Mouse (Mus musculus) adrenal gland, postnatal 10 days (tissue): ENCODE data around the gene Tcte2. TPM values are rescaled to one million over a fixed set of nuclear protein-coding genes. Genes with fewer than 3 reads are reported as not detected.

Experiments used
- DNase-seq: peaks from one replicate; pipeline ENCODE4 v3.0.0; 2021; ENCODE audit warnings: mixed read lengths
- total RNA-seq, 2 experiments: library from RNA; stranded (reverse); gene quantifications; 2 replicates each; pipeline ENCODE4 v1.2.3; 2021

Tcte2 gene
- total RNA-seq, 2 experiments from 2014 or later: 2.6 to 4.1 TPM

- DNase-seq: no peak
Observed at GRCm38 (mm10) chr17:13745373-13745772, 16.3 kb downstream of the Tcte2 start.

- peak; percentile 74 for DNase-seq
Observed at GRCm38 (mm10) chr17:13744824-13745223, 16.8 kb downstream of the Tcte2 start.

GRCm38 (mm10) chr17:13744219-13744618 is 17.4 kb downstream of the Tcte2 start:
- no peak for DNase-seq

GRCm38 (mm10) chr17:13743709-13744079 is 17.9 kb downstream of the Tcte2 start:
- DNase-seq: no peak

- DNase-seq: no peak
Observed at GRCm38 (mm10) chr17:13742941-13743708, 18.5 kb downstream of the Tcte2 start.

GRCm38 (mm10) chr17:13742334-13742733 is 19.3 kb downstream of the Tcte2 start:
- DNase-seq: no peak

- DNase-seq: no peak
Observed at GRCm38 (mm10) chr17:13741611-13742010, 20.0 kb downstream of the Tcte2 start.

GRCm38 (mm10) chr17:13740796-13741195 is 20.8 kb downstream of the Tcte2 start:
- DNase-seq: no peak

GRCm38 (mm10) chr17:13739981-13740380 is 21.6 kb downstream of the Tcte2 start:
- DNase-seq: no peak

GRCm38 (mm10) chr17:13738916-13739315 is 22.7 kb downstream of the Tcte2 start:
- DNase-seq: no peak

- DNase-seq: no peak
Observed at GRCm38 (mm10) chr17:13738121-13738776, 23.4 kb downstream of the Tcte2 start.

GRCm38 (mm10) chr17:13737336-13737735 is 24.3 kb downstream of the Tcte2 start:
- DNase-seq: no peak

GRCm38 (mm10) chr17:13735803-13736282 is 25.8 kb downstream of the Tcte2 start:
- DNase-seq: no peak

GRCm38 (mm10) chr17:13735057-13735456 is 26.6 kb downstream of the Tcte2 start:
- no peak for DNase-seq

- DNase-seq: no peak
Observed at GRCm38 (mm10) chr17:13733971-13734370, 27.7 kb downstream of the Tcte2 start.

- no peak for DNase-seq
Observed at GRCm38 (mm10) chr17:13732685-13733084, 28.9 kb downstream of the Tcte2 start.

- DNase-seq: no peak
Observed at GRCm38 (mm10) chr17:13731727-13732112, 29.9 kb downstream of the Tcte2 start.

- DNase-seq: no peak
Observed at GRCm38 (mm10) chr17:13730980-13731726, 30.5 kb downstream of the Tcte2 start.

GRCm38 (mm10) chr17:13726832-13727355 is 34.7 kb downstream of the Tcte2 start:
- DNase-seq: no peak

GRCm38 (mm10) chr17:13725004-13725550 is 36.5 kb downstream of the Tcte2 start:
- no peak for DNase-seq

- DNase-seq: no peak
Observed at GRCm38 (mm10) chr17:13722434-13722833, 39.2 kb downstream of the Tcte2 start.

- DNase-seq: peak; percentile 33
Observed at GRCm38 (mm10) chr17:13721372-13721771, 40.3 kb downstream of the Tcte2 start.
